Mouse (Mus musculus): Measurements from ENCODE around the gene Olfr959. TPM values are rescaled to one million over a fixed set of nuclear protein-coding genes. Genes with fewer than 3 reads are reported as not detected.

The Olfr959 gene
- polyA plus RNA-seq (2014; fragmentation: Nextera tagmentation; extraction: Ambion mirVana) = not detected in 2 replicates

DNA sequence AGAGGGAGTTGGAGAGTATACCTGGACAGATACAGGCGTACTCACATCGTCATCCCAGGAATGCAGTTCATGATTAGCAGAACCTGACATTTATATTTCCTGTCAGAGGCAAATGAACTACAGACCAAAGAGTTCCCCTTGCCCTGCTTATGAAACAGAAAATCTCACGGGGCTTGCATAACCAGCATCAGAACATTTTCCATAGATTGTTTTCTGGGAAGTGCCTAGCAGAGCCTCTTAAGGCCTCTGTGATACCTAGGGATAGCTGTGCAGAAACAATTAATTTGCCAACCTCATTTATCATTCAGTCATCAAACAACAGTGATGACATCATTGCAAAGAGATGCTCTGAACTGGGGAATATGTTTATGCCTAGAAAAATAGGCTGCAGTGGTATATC is at the start of gene Olfr959:
TSS of gene Olfr959 (minus strand) at position 101 of the 400 bp plus-strand sequence.
- no peaks in the 10 kb centered on the region for H3K4me1 ChIP-seq (replicated peaks; ENCODE audit: control insufficient read depth, insufficient read depth, low read length)
- H3K27ac ChIP-seq = no peak within 1 kb of the TSS
- H3K4me2 ChIP-seq (replicated peaks) = no peak within 1 kb of the TSS
- H3K4me3 ChIP-seq (replicated peaks; ENCODE audit: low read length) = no peak within 1 kb of the TSS
- 86% methylated on average over 3 of the region's 3 CpGs for WGBS
- no peaks in the 10 kb centered on the region for H3K27me3 ChIP-seq (ENCODE audit: control insufficient read depth, insufficient read depth, low read length)
- H3K9ac ChIP-seq = no peak within 1 kb of the TSS
- H3K9me3 ChIP-seq (ENCODE audit: control insufficient read depth, low read length) = no peaks in the 10 kb centered on the region
- ATAC-seq (ENCODE audit: low FRiP score) = no peak
- H3K36me3 ChIP-seq (replicated peaks; ENCODE audit: control insufficient read depth, insufficient read depth) = no peaks in the 10 kb centered on the region
- DNase-seq (ENCODE audit: low spot score) = no peak

- Histone ChIP-seq H3K4me2 (replicated peaks) (no peak overlapping the region), H3K9ac (no peak overlapping the region), H3K4me1 (replicated peaks; ENCODE audit: control insufficient read depth, insufficient read depth, low read length) (no peaks in the 10 kb centered on the region), H3K9me3 (ENCODE audit: control insufficient read depth, low read length) (no peaks in the 10 kb centered on the region), H3K36me3 (replicated peaks; ENCODE audit: control insufficient read depth, insufficient read depth) (no peaks in the 10 kb centered on the region), H3K27me3 (ENCODE audit: control insufficient read depth, insufficient read depth, low read length) (no peaks in the 10 kb centered on the region), H3K4me3 (replicated peaks; ENCODE audit: low read length) (no peak overlapping the region), H3K27ac (no peak overlapping the region)
- ATAC-seq (ENCODE audit: low FRiP score) = no peak
- no peak for DNase-seq (ENCODE audit: low spot score)
- 80% methylated on average over 2 of the region's 2 CpGs for WGBS
These were observed 49.3 kb upstream of the Olfr959 start for GRCm38 (mm10) chr9:39624711-39625110.

DNA sequence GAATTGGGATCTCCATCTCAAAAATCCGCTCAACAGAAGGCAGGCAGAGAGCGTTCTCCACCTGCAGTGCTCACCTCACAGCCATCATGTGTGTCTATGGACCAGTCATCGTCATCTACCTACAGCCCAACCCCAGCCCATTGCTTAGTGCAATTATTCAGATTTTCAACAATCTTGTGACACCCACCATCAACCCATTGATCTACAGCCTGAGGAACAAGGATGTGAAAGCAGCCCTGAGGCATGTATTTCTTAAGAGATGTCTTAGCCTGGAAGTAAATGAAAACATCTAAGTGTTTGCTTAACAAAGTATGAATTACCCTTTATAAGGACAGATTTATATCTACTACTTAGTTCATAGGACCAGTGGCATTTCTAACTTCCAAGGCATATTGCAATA is 48.4 kb upstream of the Olfr959 start:
- DNase-seq (ENCODE audit: low spot score) = no peak
- no peak for ATAC-seq (ENCODE audit: low FRiP score)
- H3K27me3 ChIP-seq (ENCODE audit: control insufficient read depth, insufficient read depth, low read length) = no peaks in the 10 kb centered on the region
- no peak overlapping the region for H3K9ac ChIP-seq
- H3K4me2 ChIP-seq (replicated peaks) = no peak overlapping the region
- H3K4me3 ChIP-seq (replicated peaks; ENCODE audit: low read length) = no peak overlapping the region
- no peaks in the 10 kb centered on the region for H3K4me1 ChIP-seq (replicated peaks; ENCODE audit: control insufficient read depth, insufficient read depth, low read length)
- 92% methylated on average over 3 of the region's 3 CpGs for WGBS
- H3K9me3 ChIP-seq (ENCODE audit: control insufficient read depth, low read length) = no peaks in the 10 kb centered on the region
- no peak overlapping the region for H3K27ac ChIP-seq
- no peaks in the 10 kb centered on the region for H3K36me3 ChIP-seq (replicated peaks; ENCODE audit: control insufficient read depth, insufficient read depth)

- H3K4me1 ChIP-seq (replicated peaks; ENCODE audit: control insufficient read depth, insufficient read depth, low read length) = no peaks in the 10 kb centered on the region
- H3K9me3 ChIP-seq (ENCODE audit: control insufficient read depth, low read length) = no peaks in the 10 kb centered on the region
- H3K27me3 ChIP-seq (ENCODE audit: control insufficient read depth, insufficient read depth, low read length) = no peaks in the 10 kb centered on the region
- no peak within 1 kb of the TSS for H3K27ac ChIP-seq
- no peak within 1 kb of the TSS for H3K9ac ChIP-seq
- ATAC-seq (ENCODE audit: low FRiP score) = no peak
- DNase-seq (ENCODE audit: low spot score) = no peak
- no peak within 1 kb of the TSS for H3K4me3 ChIP-seq (replicated peaks; ENCODE audit: low read length)
- WGBS = 78% methylated on average over 1 of the region's 1 CpGs
- H3K4me2 ChIP-seq (replicated peaks) = no peak within 1 kb of the TSS
- no peaks in the 10 kb centered on the region for H3K36me3 ChIP-seq (replicated peaks; ENCODE audit: control insufficient read depth, insufficient read depth)
These were observed 45.7 kb upstream of the Olfr959 start, which contains the start of gene Olfr960 for GRCm38 (mm10) chr9:39621073-39621472. TSS of gene Olfr960 (plus strand) at chr9:39621373.

GRCm38 (mm10) chr9:39611953-39612352 is 36.6 kb upstream of the Olfr959 start:
- H3K4me1 ChIP-seq (replicated peaks; ENCODE audit: control insufficient read depth, insufficient read depth, low read length) = no peaks in the 10 kb centered on the region
- no peaks in the 10 kb centered on the region for H3K27me3 ChIP-seq (ENCODE audit: control insufficient read depth, insufficient read depth, low read length)
- no peaks in the 10 kb centered on the region for H3K36me3 ChIP-seq (replicated peaks; ENCODE audit: control insufficient read depth, insufficient read depth)
- H3K4me2 ChIP-seq (replicated peaks) = no peak overlapping the region
- DNase-seq (ENCODE audit: low spot score) (peak; percentile 74), ATAC-seq (ENCODE audit: low FRiP score) (no peak)
- H3K9me3 ChIP-seq (ENCODE audit: control insufficient read depth, low read length) = no peaks in the 10 kb centered on the region
- H3K4me3 ChIP-seq (replicated peaks; ENCODE audit: low read length) = no peak overlapping the region
- H3K9ac ChIP-seq = no peak overlapping the region
- H3K27ac ChIP-seq = no peak overlapping the region
- whole genome bisulfite sequencing = 67% methylated on average over 1 of the region's 1 CpGs

DNA sequence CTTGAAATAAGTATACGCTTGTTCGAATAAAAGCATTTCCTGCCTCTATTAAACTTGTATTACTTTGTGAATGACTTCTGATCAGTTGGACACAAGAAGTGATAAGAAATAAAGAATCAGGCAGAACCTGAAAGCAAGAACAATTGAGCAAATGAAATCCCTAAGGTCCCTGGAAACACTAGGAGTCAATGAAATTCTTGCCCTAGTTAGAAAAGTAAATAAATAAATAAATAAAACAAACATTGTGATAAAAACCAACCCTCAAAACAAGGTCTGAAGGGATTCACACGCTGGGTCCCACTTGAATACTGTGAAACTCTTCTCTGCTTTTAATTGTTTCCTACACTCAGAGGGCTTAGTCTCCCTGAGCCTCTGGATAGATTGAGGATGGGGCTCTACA is 35.0 kb upstream of the Olfr959 start, which contains the start of gene Olfr148:
TSS of gene Olfr148 (plus strand) at position 301 of the 400 bp plus-strand sequence.
- ATAC-seq (ENCODE audit: low FRiP score) (no peak), DNase-seq (ENCODE audit: low spot score) (no peak)
- WGBS = 72% methylated on average over 3 of the region's 3 CpGs
- Histone ChIP-seq H3K36me3 (replicated peaks; ENCODE audit: control insufficient read depth, insufficient read depth) (no peaks in the 10 kb centered on the region), H3K27ac (no peak within 1 kb of the TSS), H3K9ac (no peak within 1 kb of the TSS), H3K27me3 (ENCODE audit: control insufficient read depth, insufficient read depth, low read length) (0 out of 2 replicates have a peak, but pooled peaks cover 6% of the 10 kb centered on the region), H3K9me3 (ENCODE audit: control insufficient read depth, low read length) (no peaks in the 10 kb centered on the region), H3K4me1 (replicated peaks; ENCODE audit: control insufficient read depth, insufficient read depth, low read length) (no peaks in the 10 kb centered on the region), H3K4me2 (replicated peaks) (no peak within 1 kb of the TSS), H3K4me3 (replicated peaks; ENCODE audit: low read length) (no peak within 1 kb of the TSS)

- H3K27me3 ChIP-seq (ENCODE audit: control insufficient read depth, insufficient read depth, low read length) = 0 out of 2 replicates have a peak, but pooled peaks cover 6% of the 10 kb centered on the region
- H3K9me3 ChIP-seq (ENCODE audit: control insufficient read depth, low read length) = no peaks in the 10 kb centered on the region
- no peak overlapping the region for H3K4me3 ChIP-seq (replicated peaks; ENCODE audit: low read length)
- no peak for ATAC-seq (ENCODE audit: low FRiP score)
- H3K4me2 ChIP-seq (replicated peaks) = no peak overlapping the region
- no peak for DNase-seq (ENCODE audit: low spot score)
- H3K36me3 ChIP-seq (replicated peaks; ENCODE audit: control insufficient read depth, insufficient read depth) = no peaks in the 10 kb centered on the region
- peaks cover 5% of the 10 kb centered on the region for H3K4me1 ChIP-seq (replicated peaks; ENCODE audit: control insufficient read depth, insufficient read depth, low read length)
- H3K27ac ChIP-seq = no peak overlapping the region
- no peak overlapping the region for H3K9ac ChIP-seq
These were observed 33.1 kb upstream of the Olfr959 start for GRCm38 (mm10) chr9:39608497-39608896.

GRCm38 (mm10) chr9:39603999-39604453 is 28.7 kb upstream of the Olfr959 start, which contains the start of gene AW551984:
TSS of gene AW551984 (minus strand) at chr9:39604403.
- WGBS = 0% methylated on average over 8 of the region's 8 CpGs

GRCm38 (mm10) chr9:39603333-39603845 is 28.0 kb upstream of the Olfr959 start:
- under 1% methylated on average over 9 of the region's 9 CpGs for WGBS

More at GRCm38 (mm10) chr9:39603999-39604453, 28.7 kb upstream of the Olfr959 start, which contains the start of gene AW551984:
- Histone ChIP-seq H3K4me2 (replicated peaks) (peak within 1 kb of the TSS; percentile 87), H3K36me3 (replicated peaks; ENCODE audit: control insufficient read depth, insufficient read depth) (no peaks in the 10 kb centered on the region), H3K27ac (peak within 1 kb of the TSS; percentile 47; the same call in 1 of the 2 replicates), H3K4me1 (replicated peaks; ENCODE audit: control insufficient read depth, insufficient read depth, low read length) (peaks cover 5% of the 10 kb centered on the region), H3K27me3 (ENCODE audit: control insufficient read depth, insufficient read depth, low read length) (0 out of 2 replicates have a peak, but pooled peaks cover 6% of the 10 kb centered on the region), H3K9me3 (ENCODE audit: control insufficient read depth, low read length) (no peaks in the 10 kb centered on the region), H3K9ac (peak within 1 kb of the TSS; percentile 56), H3K4me3 (replicated peaks; ENCODE audit: low read length) (peak within 1 kb of the TSS; percentile 36)
- ATAC-seq (ENCODE audit: low FRiP score) (peak; percentile 39; the same call in 1 of the 2 replicates), DNase-seq (ENCODE audit: low spot score) (peak; percentile 40)

More at GRCm38 (mm10) chr9:39603333-39603845, 28.0 kb upstream of the Olfr959 start:
- peak; percentile 42 for DNase-seq (ENCODE audit: low spot score)
- Histone ChIP-seq H3K9me3 (ENCODE audit: control insufficient read depth, low read length) (no peaks in the 10 kb centered on the region), H3K27me3 (ENCODE audit: control insufficient read depth, insufficient read depth, low read length) (0 out of 2 replicates have a peak, but pooled peaks cover 6% of the 10 kb centered on the region), H3K4me1 (replicated peaks; ENCODE audit: control insufficient read depth, insufficient read depth, low read length) (peaks cover 5% of the 10 kb centered on the region), H3K4me2 (replicated peaks) (peak overlapping the region; percentile 87), H3K27ac (peak overlapping the region; percentile 47; the same call in 1 of the 2 replicates), H3K4me3 (replicated peaks; ENCODE audit: low read length) (peak overlapping the region; percentile 36), H3K9ac (peak overlapping the region; percentile 54), H3K36me3 (replicated peaks; ENCODE audit: control insufficient read depth, insufficient read depth) (no peaks in the 10 kb centered on the region; the same call in 1 of the 2 replicates)
- ATAC-seq (ENCODE audit: low FRiP score) = peak; percentile 51; the same call in 1 of the 2 replicates
